Mouse (Mus musculus): ENCODE measurements at regions not wholly inside any gene's neighbourhood (a gene's known extent, or its start where the extent isn't known, plus 50 kb on each side); places are given as distances from the start of the nearest gene placed in this dataset.

GRCm38 (mm10) chr9:73336039-73336438 lies 222.8 kb downstream of the Rsl24d1 start:
- Histone ChIP-seq H3K27me3 (ENCODE audit: control insufficient read depth in 1 of 2, insufficient read depth in 2 of 2, low read length in 2 of 2) (no peaks in the 10 kb centered on the region), H3K4me1 (ENCODE audit: control insufficient read depth in 1 of 2, insufficient read depth in 2 of 2, low read length in 2 of 2) (no peaks in the 10 kb centered on the region), H3K79me2 (ENCODE audit: control insufficient read depth, insufficient read depth, low read length, poor library complexity) (no peaks in the 10 kb centered on the region), H3K9ac (ENCODE audit: control insufficient read depth, low read depth, low read length, poor library complexity, severe bottlenecking) (no peak overlapping the region), H3K36me3 (ENCODE audit: control insufficient read depth in 1 of 2, insufficient read depth in 2 of 2, low read length in 2 of 2) (no peaks in the 10 kb centered on the region), H3K9me3 (replicated peaks; ENCODE audit: insufficient read depth, low read length) (no peaks in the 10 kb centered on the region), H3K27ac (ENCODE audit: control insufficient read depth, low read depth, low read length) (no peak overlapping the region), H3K4me3 (ENCODE audit: control insufficient read depth in 1 of 2, insufficient read depth in 1 of 2, low read depth in 2 of 2, low read length in 2 of 2) (no peak overlapping the region)
- DNase-seq (ENCODE audit: low read depth, low spot score): no peak
- no peak for TF ChIP-seq MEF2A (IDR thresholded peaks at IDR 0.05; ENCODE audit: extremely low read depth, insufficient replicate concordance, low read depth, low read length, poor library complexity, severe bottlenecking)
- TF ChIP-seq E2F4 (IDR thresholded peaks at IDR 0.05; ENCODE audit: borderline replicate concordance, low read depth, low read length): no peak

DNA sequence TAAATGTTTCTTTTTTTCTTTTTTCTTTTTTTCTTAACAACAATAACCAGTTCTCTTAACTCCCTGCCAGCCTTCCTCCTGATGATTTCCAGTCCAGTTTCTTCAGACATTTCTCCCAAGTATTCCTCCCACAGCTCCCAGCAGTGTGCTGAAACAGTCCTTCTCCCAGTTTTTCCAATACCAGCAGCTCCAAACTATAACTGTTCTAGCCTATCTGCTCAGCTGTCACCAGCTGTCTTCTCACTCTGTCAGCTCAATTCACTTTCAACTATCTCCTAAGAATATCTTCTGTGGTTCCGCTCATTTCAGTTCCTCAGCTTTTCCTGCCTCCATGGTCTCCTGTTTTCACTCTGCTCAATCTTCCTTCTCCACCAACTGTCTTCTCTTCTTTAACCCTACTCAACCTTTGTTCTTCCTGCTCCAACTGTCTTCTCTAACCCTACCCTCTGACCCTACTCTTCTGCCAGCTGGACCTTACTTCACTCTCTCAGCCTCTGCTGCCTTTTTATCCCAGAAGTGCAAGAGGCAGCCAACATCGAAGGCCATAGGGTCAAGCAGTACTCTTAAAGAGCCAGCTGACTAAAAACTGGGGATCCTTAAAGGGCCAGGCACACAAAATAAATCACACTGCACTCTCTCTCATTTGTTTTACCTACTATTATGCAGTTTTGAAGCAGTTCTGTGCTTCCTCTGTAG lies 224.0 kb downstream of the Rsl24d1 start:
- no peak overlapping the region for H3K9ac ChIP-seq (ENCODE audit: control insufficient read depth, low read depth, low read length, poor library complexity, severe bottlenecking)
- H3K27ac ChIP-seq (ENCODE audit: control insufficient read depth, low read depth, low read length): no peak overlapping the region
- TF ChIP-seq MYC (IDR thresholded peaks at IDR 0.05; ENCODE audit: low read depth, low read length) (no peak), GABPA (IDR thresholded peaks at IDR 0.05; ENCODE audit: low read depth, low read length) (no peak), RCOR1 (IDR thresholded peaks at IDR 0.05; ENCODE audit: low read depth, low read length) (no peak), HCFC1 (IDR thresholded peaks at IDR 0.05; ENCODE audit: low read depth, low read length) (no peak), SMC3 (IDR thresholded peaks at IDR 0.05; ENCODE audit: low read depth, low read length) (no peak), GATA1 (IDR thresholded peaks at IDR 0.05; ENCODE audit: low read depth, low read length) (no peak), CHD2 (IDR thresholded peaks at IDR 0.05; ENCODE audit: low read length) (no peak), USF1 (IDR thresholded peaks at IDR 0.05; ENCODE audit: low read depth, low read length) (no peak), TAL1 (IDR thresholded peaks at IDR 0.05; ENCODE audit: low read length) (no peak), CHD1 (IDR thresholded peaks at IDR 0.05; ENCODE audit: low read depth, low read length) (no peak)
- no peak for DNase-seq (ENCODE audit: low read depth, low spot score)
- H3K4me1 ChIP-seq (ENCODE audit: control insufficient read depth in 1 of 2, insufficient read depth in 2 of 2, low read length in 2 of 2): no peaks in the 10 kb centered on the region
- no peaks in the 10 kb centered on the region for H3K79me2 ChIP-seq (ENCODE audit: control insufficient read depth, insufficient read depth, low read length, poor library complexity)
- H3K9me3 ChIP-seq (replicated peaks; ENCODE audit: insufficient read depth, low read length): no peaks in the 10 kb centered on the region
- no peaks in the 10 kb centered on the region for H3K36me3 ChIP-seq (ENCODE audit: control insufficient read depth in 1 of 2, insufficient read depth in 2 of 2, low read length in 2 of 2)
- H3K27me3 ChIP-seq (ENCODE audit: control insufficient read depth in 1 of 2, insufficient read depth in 2 of 2, low read length in 2 of 2): no peaks in the 10 kb centered on the region
- H3K4me3 ChIP-seq (ENCODE audit: control insufficient read depth in 1 of 2, insufficient read depth in 1 of 2, low read depth in 2 of 2, low read length in 2 of 2): no peak overlapping the region

DNA sequence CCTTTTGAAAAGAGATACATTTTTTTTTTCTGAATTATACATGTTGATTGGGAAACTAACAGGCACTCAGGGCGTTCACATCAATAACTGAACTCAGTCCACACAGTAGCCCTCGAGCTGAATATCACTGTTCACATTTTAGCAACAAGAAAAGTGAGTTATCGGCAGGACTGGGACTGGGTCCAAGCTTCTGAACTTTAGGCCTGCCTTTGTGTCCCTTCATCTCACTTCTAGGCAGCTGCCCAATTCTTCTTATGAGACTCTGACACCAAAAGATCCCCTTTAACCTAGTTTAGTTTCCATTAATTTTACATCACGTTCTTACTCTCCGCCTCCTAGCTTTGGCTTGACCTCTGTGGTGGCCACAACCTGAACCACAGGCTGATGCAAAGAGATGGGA lies 242.7 kb downstream of the Rsl24d1 start:
- DNase-seq (ENCODE audit: low read depth, low spot score): no peak
- H3K27me3 ChIP-seq (ENCODE audit: control insufficient read depth in 1 of 2, insufficient read depth in 2 of 2, low read length in 2 of 2): no peaks in the 10 kb centered on the region
- H3K9ac ChIP-seq (ENCODE audit: control insufficient read depth, low read depth, low read length, poor library complexity, severe bottlenecking): no peak overlapping the region
- H3K36me3 ChIP-seq (ENCODE audit: control insufficient read depth in 1 of 2, insufficient read depth in 2 of 2, low read length in 2 of 2): no peaks in the 10 kb centered on the region
- H3K4me1 ChIP-seq (ENCODE audit: control insufficient read depth in 1 of 2, insufficient read depth in 2 of 2, low read length in 2 of 2): no peaks in the 10 kb centered on the region
- no peaks in the 10 kb centered on the region for H3K9me3 ChIP-seq (replicated peaks; ENCODE audit: insufficient read depth, low read length)
- no peak overlapping the region for H3K27ac ChIP-seq (ENCODE audit: control insufficient read depth, low read depth, low read length)
- H3K79me2 ChIP-seq (ENCODE audit: control insufficient read depth, insufficient read depth, low read length, poor library complexity): no peaks in the 10 kb centered on the region
- no peak overlapping the region for H3K4me3 ChIP-seq (ENCODE audit: control insufficient read depth in 1 of 2, insufficient read depth in 1 of 2, low read depth in 2 of 2, low read length in 2 of 2)
- no peak for TF ChIP-seq TBP (IDR thresholded peaks at IDR 0.05; ENCODE audit: low read depth, low read length)
- TF ChIP-seq MAZ (IDR thresholded peaks at IDR 0.05; ENCODE audit: low read depth, low read length): no peak
- TF ChIP-seq SMC3 (IDR thresholded peaks at IDR 0.05; ENCODE audit: low read depth, low read length): no peak
- TF ChIP-seq MAX (IDR thresholded peaks at IDR 0.05; ENCODE audit: low read length): no peak
- no peak for TF ChIP-seq E2F4 (IDR thresholded peaks at IDR 0.05; ENCODE audit: borderline replicate concordance, low read depth, low read length)
- no peak for TF ChIP-seq UBTF (IDR thresholded peaks at IDR 0.05; ENCODE audit: borderline replicate concordance, insufficient read depth, low read depth, low read length)
- no peak for TF ChIP-seq BHLHE40 (IDR thresholded peaks at IDR 0.05; ENCODE audit: borderline replicate concordance, low read depth, low read length)
- no peak for TF ChIP-seq CTCF (IDR thresholded peaks at IDR 0.05 in 2 of 3, conservative IDR thresholded peaks at IDR 0.05 in 1 of 3; ENCODE audit: control insufficient read depth in 1 of 3, insufficient read depth in 1 of 3, low read depth in 2 of 3, low read length in 3 of 3, poor library complexity in 1 of 3, severe bottlenecking in 1 of 3)
- no peak for TF ChIP-seq JUND (IDR thresholded peaks at IDR 0.05; ENCODE audit: low read depth, low read length)
- no peak for TF ChIP-seq ZC3H11A (IDR thresholded peaks at IDR 0.05; ENCODE audit: low read depth, low read length)
- no peak for TF ChIP-seq ZMIZ1 (IDR thresholded peaks at IDR 0.05; ENCODE audit: low read depth, low read length)

All from MEL (cell line).